Mouse (Mus musculus): ENCODE results near the gene Cox17. TPM values are rescaled to one million over a fixed set of nuclear protein-coding genes. Genes with fewer than 3 reads are reported as not detected.

Gene Cox17
- polyA plus RNA-seq (2015; fragmentation: Nextera tagmentation; extraction: Ambion mirVana) = 256 and 261 TPM in 2 replicates

- Histone ChIP-seq H3K4me3 (ENCODE audit: low read length) (peak within 1 kb of the TSS; percentile 94), H3K4me1 (ENCODE audit: control insufficient read depth, insufficient read depth, low read length) (peaks cover 41% of the 10 kb centered on the region), H3K4me2 (ENCODE audit: low read depth, low read length) (peak within 1 kb of the TSS; percentile 81), H3K27ac (ENCODE audit: low read length) (peak within 1 kb of the TSS; percentile 98), H3K36me3 (ENCODE audit: control insufficient read depth, insufficient read depth) (peaks cover 8% of the 10 kb centered on the region; the same call in 1 of the 2 replicates), H3K27me3 (ENCODE audit: control insufficient read depth, insufficient read depth, low read length) (no peaks in the 10 kb centered on the region), H3K9ac (ENCODE audit: low read length) (peak within 1 kb of the TSS; percentile 98), H3K9me3 (replicated peaks; ENCODE audit: control insufficient read depth, low read length) (no peaks in the 10 kb centered on the region)
- peak; percentile 87 for ATAC-seq (replicated peaks; ENCODE audit: extremely low read depth, insufficient read depth, low FRiP score)
- WGBS = 3% methylated on average over 35 of the region's 35 CpGs
These were observed at the start of gene Cox17, which contains the start of gene Gm21987 for GRCm38 (mm10) chr16:38346529-38347325. TSS of gene Cox17 (plus strand) at chr16:38346991. TSS of gene Gm21987 (plus strand) at chr16:38347040.

- no peak overlapping the region for H3K4me3 ChIP-seq (ENCODE audit: low read length)
- 74% methylated on average over 6 of the region's 6 CpGs for WGBS
- no peak overlapping the region for H3K27ac ChIP-seq (ENCODE audit: low read length)
- no peaks in the 10 kb centered on the region for H3K9me3 ChIP-seq (replicated peaks; ENCODE audit: control insufficient read depth, low read length)
- no peaks in the 10 kb centered on the region for H3K27me3 ChIP-seq (ENCODE audit: control insufficient read depth, insufficient read depth, low read length)
- no peaks in the 10 kb centered on the region for H3K36me3 ChIP-seq (ENCODE audit: control insufficient read depth, insufficient read depth)
- H3K4me2 ChIP-seq (ENCODE audit: low read depth, low read length) = no peak overlapping the region
- peaks cover 3% of the 10 kb centered on the region; the same call in 1 of the 2 replicates for H3K4me1 ChIP-seq (ENCODE audit: control insufficient read depth, insufficient read depth, low read length)
- H3K9ac ChIP-seq (ENCODE audit: low read length) = no peak overlapping the region
- ATAC-seq (replicated peaks; ENCODE audit: extremely low read depth, insufficient read depth, low FRiP score) = no peak
These were observed 48.4 kb upstream of the Cox17 start for GRCm38 (mm10) chr16:38298410-38298809.

DNA sequence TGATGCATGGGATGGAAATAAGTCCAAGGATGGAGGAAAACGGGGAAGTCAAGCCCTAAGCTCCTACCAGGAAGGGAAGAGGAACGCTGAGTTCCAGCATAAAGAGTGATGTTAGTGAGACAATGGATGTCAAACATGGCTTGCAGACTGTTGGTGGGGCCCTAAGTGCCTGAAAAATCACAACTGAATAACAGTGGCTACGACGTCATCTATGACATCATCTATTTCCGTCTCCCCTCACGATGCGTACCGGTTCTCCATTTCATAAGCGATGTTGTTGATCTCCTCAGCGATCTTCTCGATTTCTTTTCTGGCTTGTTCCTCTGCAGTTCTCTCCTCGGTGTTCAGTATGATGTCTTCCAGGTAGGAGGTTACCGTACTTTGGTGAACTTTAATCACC lies 44.4 kb upstream of the Cox17 start:
- Histone ChIP-seq H3K4me1 (ENCODE audit: control insufficient read depth, insufficient read depth, low read length) (no peaks in the 10 kb centered on the region), H3K27ac (ENCODE audit: low read length) (no peak overlapping the region), H3K27me3 (ENCODE audit: control insufficient read depth, insufficient read depth, low read length) (no peaks in the 10 kb centered on the region), H3K9me3 (replicated peaks; ENCODE audit: control insufficient read depth, low read length) (no peaks in the 10 kb centered on the region), H3K4me3 (ENCODE audit: low read length) (no peak overlapping the region), H3K36me3 (ENCODE audit: control insufficient read depth, insufficient read depth) (no peaks in the 10 kb centered on the region), H3K9ac (ENCODE audit: low read length) (no peak overlapping the region), H3K4me2 (ENCODE audit: low read depth, low read length) (no peak overlapping the region)
- 82% methylated on average over 13 of the region's 13 CpGs for WGBS
- no peak for ATAC-seq (replicated peaks; ENCODE audit: extremely low read depth, insufficient read depth, low FRiP score)

GRCm38 (mm10) chr16:38304460-38305194 lies 42.2 kb upstream of the Cox17 start:
- no peak overlapping the region for H3K27ac ChIP-seq (ENCODE audit: low read length)
- WGBS = 62% methylated on average over 17 of the region's 17 CpGs

GRCm38 (mm10) chr16:38306571-38307220 lies 40.1 kb upstream of the Cox17 start:
- 53% methylated on average over 18 of the region's 18 CpGs for WGBS
- Histone ChIP-seq H3K9me3 (replicated peaks; ENCODE audit: control insufficient read depth, low read length) (no peaks in the 10 kb centered on the region), H3K9ac (ENCODE audit: low read length) (no peak overlapping the region), H3K27me3 (ENCODE audit: control insufficient read depth, insufficient read depth, low read length) (no peaks in the 10 kb centered on the region), H3K4me2 (ENCODE audit: low read depth, low read length) (no peak overlapping the region), H3K27ac (ENCODE audit: low read length) (no peak overlapping the region), H3K36me3 (ENCODE audit: control insufficient read depth, insufficient read depth) (no peaks in the 10 kb centered on the region), H3K4me3 (ENCODE audit: low read length) (no peak overlapping the region), H3K4me1 (ENCODE audit: control insufficient read depth, insufficient read depth, low read length) (no peaks in the 10 kb centered on the region)
- no peak for ATAC-seq (replicated peaks; ENCODE audit: extremely low read depth, insufficient read depth, low FRiP score)

More at GRCm38 (mm10) chr16:38304460-38305194, 42.2 kb upstream of the Cox17 start:
- H3K9me3 ChIP-seq (replicated peaks; ENCODE audit: control insufficient read depth, low read length) = no peaks in the 10 kb centered on the region
- ATAC-seq (replicated peaks; ENCODE audit: extremely low read depth, insufficient read depth, low FRiP score) = no peak
- H3K4me1 ChIP-seq (ENCODE audit: control insufficient read depth, insufficient read depth, low read length) = no peaks in the 10 kb centered on the region
- H3K4me2 ChIP-seq (ENCODE audit: low read depth, low read length) = peak overlapping the region; percentile 33; the same call in 1 of the 2 replicates
- no peak overlapping the region for H3K9ac ChIP-seq (ENCODE audit: low read length)
- H3K36me3 ChIP-seq (ENCODE audit: control insufficient read depth, insufficient read depth) = no peaks in the 10 kb centered on the region
- H3K27me3 ChIP-seq (ENCODE audit: control insufficient read depth, insufficient read depth, low read length) = no peaks in the 10 kb centered on the region
- H3K4me3 ChIP-seq (ENCODE audit: low read length) = no peak overlapping the region

DNA sequence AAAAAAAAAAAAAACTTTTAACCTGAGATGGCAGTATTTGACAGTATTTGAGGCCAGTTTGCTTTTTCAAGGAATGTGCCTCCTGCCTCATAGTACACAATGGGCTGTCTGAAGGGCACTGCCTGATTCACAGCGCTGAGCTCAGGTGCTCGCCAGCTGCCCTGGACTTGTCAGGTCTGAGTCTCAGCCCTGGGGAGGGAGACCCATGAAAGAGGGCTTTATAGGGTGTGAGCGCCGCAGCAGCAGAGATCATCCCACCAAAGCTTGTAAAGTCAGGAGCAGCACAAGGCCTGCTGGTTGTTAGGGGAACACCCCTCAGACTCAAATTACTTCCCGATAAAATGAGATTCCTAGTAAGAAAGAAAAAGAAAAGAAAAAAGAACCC lies 39.6 kb upstream of the Cox17 start:
- H3K27me3 ChIP-seq (ENCODE audit: control insufficient read depth, insufficient read depth, low read length) = no peaks in the 10 kb centered on the region
- H3K36me3 ChIP-seq (ENCODE audit: control insufficient read depth, insufficient read depth) = no peaks in the 10 kb centered on the region
- no peak overlapping the region for H3K4me2 ChIP-seq (ENCODE audit: low read depth, low read length)
- WGBS = 64% methylated on average over 5 of the region's 5 CpGs
- no peak overlapping the region for H3K27ac ChIP-seq (ENCODE audit: low read length)
- no peak overlapping the region for H3K9ac ChIP-seq (ENCODE audit: low read length)
- no peaks in the 10 kb centered on the region for H3K4me1 ChIP-seq (ENCODE audit: control insufficient read depth, insufficient read depth, low read length)
- no peak overlapping the region for H3K4me3 ChIP-seq (ENCODE audit: low read length)
- H3K9me3 ChIP-seq (replicated peaks; ENCODE audit: control insufficient read depth, low read length) = no peaks in the 10 kb centered on the region
- ATAC-seq (replicated peaks; ENCODE audit: extremely low read depth, insufficient read depth, low FRiP score) = no peak

DNA sequence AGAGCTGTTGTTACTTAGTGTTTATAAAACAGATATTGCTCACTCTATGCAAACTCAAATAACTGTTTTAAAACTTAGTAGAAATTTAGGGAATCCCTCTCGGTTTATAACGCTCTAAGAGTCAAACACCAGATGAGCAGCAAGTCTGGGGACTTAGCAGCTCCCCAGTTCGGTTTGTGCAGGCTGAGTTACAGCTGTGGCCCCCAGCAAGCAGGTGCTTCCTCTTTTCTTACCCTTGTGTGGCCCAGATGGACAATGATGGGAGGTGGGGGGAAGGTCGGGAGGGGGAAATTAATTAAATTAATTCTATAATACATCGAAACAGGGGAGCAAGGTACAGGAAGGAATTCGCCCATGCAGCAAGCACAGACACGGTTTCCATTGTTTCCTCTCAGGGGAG lies 39.1 kb upstream of the Cox17 start:
- WGBS = 57% methylated on average over 7 of the region's 7 CpGs
- Histone ChIP-seq H3K27ac (ENCODE audit: low read length) (no peak overlapping the region), H3K4me2 (ENCODE audit: low read depth, low read length) (no peak overlapping the region), H3K9me3 (replicated peaks; ENCODE audit: control insufficient read depth, low read length) (no peaks in the 10 kb centered on the region), H3K4me3 (ENCODE audit: low read length) (no peak overlapping the region), H3K27me3 (ENCODE audit: control insufficient read depth, insufficient read depth, low read length) (no peaks in the 10 kb centered on the region), H3K36me3 (ENCODE audit: control insufficient read depth, insufficient read depth) (no peaks in the 10 kb centered on the region), H3K9ac (ENCODE audit: low read length) (no peak overlapping the region), H3K4me1 (ENCODE audit: control insufficient read depth, insufficient read depth, low read length) (no peaks in the 10 kb centered on the region)
- no peak for ATAC-seq (replicated peaks; ENCODE audit: extremely low read depth, insufficient read depth, low FRiP score)

DNA sequence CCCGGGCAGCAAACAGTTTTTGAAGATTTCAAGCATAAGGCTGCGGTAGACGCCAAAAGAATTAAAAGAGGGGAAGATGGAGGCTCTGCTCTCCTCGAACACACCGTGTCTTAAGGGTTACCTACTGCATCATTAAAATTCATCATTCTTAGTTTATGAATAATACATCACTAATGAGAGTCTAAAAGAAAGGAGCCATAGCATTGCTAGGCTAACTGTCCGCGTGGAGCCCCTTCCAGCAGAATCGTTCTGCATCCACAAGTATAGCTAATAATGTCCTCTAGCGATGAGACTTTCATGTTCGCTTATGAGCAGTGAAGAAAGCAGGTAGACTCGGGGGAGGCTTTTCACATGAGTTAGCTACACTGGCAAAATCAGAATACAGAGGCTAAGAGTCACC lies 38.6 kb upstream of the Cox17 start:
- Histone ChIP-seq H3K4me1 (ENCODE audit: control insufficient read depth, insufficient read depth, low read length) (no peaks in the 10 kb centered on the region), H3K9ac (ENCODE audit: low read length) (no peak overlapping the region), H3K4me3 (ENCODE audit: low read length) (no peak overlapping the region), H3K36me3 (ENCODE audit: control insufficient read depth, insufficient read depth) (no peaks in the 10 kb centered on the region), H3K27ac (ENCODE audit: low read length) (no peak overlapping the region), H3K9me3 (replicated peaks; ENCODE audit: control insufficient read depth, low read length) (no peaks in the 10 kb centered on the region), H3K4me2 (ENCODE audit: low read depth, low read length) (no peak overlapping the region), H3K27me3 (ENCODE audit: control insufficient read depth, insufficient read depth, low read length) (no peaks in the 10 kb centered on the region)
- 87% methylated on average over 11 of the region's 11 CpGs for WGBS
- no peak for ATAC-seq (replicated peaks; ENCODE audit: extremely low read depth, insufficient read depth, low FRiP score)

Measured in heart, embryonic 16.5 days (tissue).